Mouse (Mus musculus) urinary bladder, adult 2 months (tissue): ENCODE measurements around the gene Rps6ka5. TPM values are rescaled to one million over a fixed set of nuclear protein-coding genes. Genes with fewer than 3 reads are reported as not detected.

ENCODE experiments used
- DNase-seq: peaks from one replicate; pipeline ENCODE4 v3.0.0; 2022; ENCODE audit warnings: low spot score
- polyA plus RNA-seq: library from polyadenylated mRNA; depleted of rRNA; stranded (reverse); fragments of >200 nt; gene quantifications from 2 replicates; pipeline ENCODE4 v1.2.3, GENCODE M21; 2012

The Rps6ka5 gene
- polyA plus RNA-seq, 1 experiment: 5.2 TPM

GRCm38 (mm10) chr12:100530871-100531270 lies 195.9 kb downstream of the Rps6ka5 start:
- DNase-seq: no peak

- no peak for DNase-seq
Observed at GRCm38 (mm10) chr12:100529651-100530050, 197.1 kb downstream of the Rps6ka5 start.

- no peak for DNase-seq
Observed at GRCm38 (mm10) chr12:100529172-100529571, 197.6 kb downstream of the Rps6ka5 start.

GRCm38 (mm10) chr12:100528246-100528645 lies 198.5 kb downstream of the Rps6ka5 start:
- DNase-seq: no peak

- no peak for DNase-seq
Observed at GRCm38 (mm10) chr12:100527753-100528152, 199.0 kb downstream of the Rps6ka5 start.

- no peak for DNase-seq
Observed at GRCm38 (mm10) chr12:100527241-100527640, 199.5 kb downstream of the Rps6ka5 start.

GRCm38 (mm10) chr12:100525939-100526338 lies 200.8 kb downstream of the Rps6ka5 start:
- no peak for DNase-seq

GRCm38 (mm10) chr12:100520794-100521186 lies 206.0 kb downstream of the Rps6ka5 start, which contains the start of gene Ttc7b:
Gene Ttc7b, minus strand, starts transcription at chr12:100520826.
- peak; percentile 62 for DNase-seq

- DNase-seq: peak; percentile 71
Observed at GRCm38 (mm10) chr12:100520077-100520793, 206.5 kb downstream of the Rps6ka5 start.

- peak; percentile 22 for DNase-seq
Observed at GRCm38 (mm10) chr12:100519684-100520076, 207.1 kb downstream of the Rps6ka5 start.

- no peak for DNase-seq
Observed at GRCm38 (mm10) chr12:100517371-100517770, 209.4 kb downstream of the Rps6ka5 start.

- DNase-seq: no peak
Observed at GRCm38 (mm10) chr12:100516161-100516838, 210.5 kb downstream of the Rps6ka5 start.

- no peak for DNase-seq
Observed at GRCm38 (mm10) chr12:100515493-100515892, 211.3 kb downstream of the Rps6ka5 start.

- no peak for DNase-seq
Observed at GRCm38 (mm10) chr12:100514611-100515010, 212.2 kb downstream of the Rps6ka5 start.

GRCm38 (mm10) chr12:100513131-100513530 lies 213.7 kb downstream of the Rps6ka5 start:
- no peak for DNase-seq

- no peak for DNase-seq
Observed at GRCm38 (mm10) chr12:100512641-100513040, 214.1 kb downstream of the Rps6ka5 start.

GRCm38 (mm10) chr12:100509615-100510282 lies 217.0 kb downstream of the Rps6ka5 start:
- no peak for DNase-seq

- no peak for DNase-seq
Observed at GRCm38 (mm10) chr12:100508668-100509067, 218.1 kb downstream of the Rps6ka5 start.

- DNase-seq: no peak
Observed at GRCm38 (mm10) chr12:100505484-100505883, 221.3 kb downstream of the Rps6ka5 start.

GRCm38 (mm10) chr12:100504585-100504984 lies 222.2 kb downstream of the Rps6ka5 start:
- DNase-seq: no peak

GRCm38 (mm10) chr12:100503659-100504058 lies 223.1 kb downstream of the Rps6ka5 start:
- DNase-seq: no peak

- DNase-seq: no peak
Observed at GRCm38 (mm10) chr12:100502544-100502943, 224.2 kb downstream of the Rps6ka5 start.

GRCm38 (mm10) chr12:100501261-100501660 lies 225.5 kb downstream of the Rps6ka5 start:
- no peak for DNase-seq
